Mouse (Mus musculus) right cerebral cortex, postnatal 25 days (tissue): ENCODE measurements around the gene Fgg.

ENCODE experiments used
- DNase-seq: peaks from one replicate; pipeline ENCODE4 v3.0.0; 2022

Gene Fgg

DNA sequence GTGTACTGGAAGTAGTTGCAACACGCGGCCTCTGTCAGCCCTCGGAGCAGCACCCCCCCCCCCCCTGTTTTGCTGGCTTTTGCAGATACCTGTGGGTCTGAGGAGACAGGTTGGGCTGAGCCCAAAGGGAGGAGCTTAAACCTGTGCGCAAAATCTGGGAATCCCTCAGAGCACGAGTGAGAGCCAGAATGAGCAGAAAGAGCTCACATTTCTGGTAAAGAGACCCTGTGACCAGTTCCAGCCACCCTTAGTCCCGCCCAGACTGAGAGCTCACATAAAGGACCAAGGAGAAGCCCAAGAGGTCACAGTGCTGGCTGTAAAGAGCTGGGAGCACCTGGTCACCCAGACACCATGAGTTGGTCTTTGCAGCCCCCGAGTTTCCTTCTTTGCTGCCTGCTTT is at the start of gene Fgg:
Fgg (plus strand) TSS at position 168 of the 400 bp plus-strand sequence.
- no peak for DNase-seq

DNA sequence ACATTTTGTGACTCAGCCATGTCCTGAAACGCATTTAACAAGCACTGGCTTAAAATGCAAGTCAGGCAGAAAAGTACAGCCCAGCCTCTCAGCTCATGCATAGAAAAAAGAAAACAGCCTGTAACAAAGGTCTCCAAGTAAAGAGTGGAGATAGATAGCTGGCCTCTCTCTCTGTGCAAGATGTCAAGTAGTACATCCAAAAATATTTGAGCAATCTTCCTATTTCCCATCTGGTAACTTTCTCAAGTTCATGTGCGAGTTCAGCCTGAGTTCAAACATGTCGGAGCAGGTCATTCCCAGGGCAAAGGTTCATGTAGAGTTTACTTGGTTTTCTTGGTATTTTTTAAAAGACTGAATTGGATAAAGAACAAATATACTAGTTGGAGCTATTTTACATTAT is 36.5 kb upstream of the Fgg start:
- no peak for DNase-seq

DNA sequence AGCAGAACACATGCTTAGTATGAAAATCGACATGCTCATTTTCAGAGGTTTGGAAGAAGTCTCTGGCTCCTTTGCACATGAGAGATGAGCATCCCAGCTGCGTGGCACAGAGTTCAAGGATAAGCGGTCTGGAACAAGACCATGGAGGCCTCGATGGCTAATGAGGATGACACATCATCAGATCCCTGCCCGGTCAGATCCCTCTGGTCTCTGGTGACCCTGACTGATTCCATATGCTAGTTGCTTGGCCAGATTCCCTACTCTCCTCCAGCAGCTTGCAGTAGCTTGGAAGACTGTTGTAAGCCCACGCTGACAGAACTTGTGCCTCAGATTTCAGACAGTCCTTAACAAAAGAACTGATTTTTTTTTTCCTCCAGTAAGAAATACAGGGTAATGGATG is 26.7 kb upstream of the Fgg start:
- DNase-seq = no peak

DNA sequence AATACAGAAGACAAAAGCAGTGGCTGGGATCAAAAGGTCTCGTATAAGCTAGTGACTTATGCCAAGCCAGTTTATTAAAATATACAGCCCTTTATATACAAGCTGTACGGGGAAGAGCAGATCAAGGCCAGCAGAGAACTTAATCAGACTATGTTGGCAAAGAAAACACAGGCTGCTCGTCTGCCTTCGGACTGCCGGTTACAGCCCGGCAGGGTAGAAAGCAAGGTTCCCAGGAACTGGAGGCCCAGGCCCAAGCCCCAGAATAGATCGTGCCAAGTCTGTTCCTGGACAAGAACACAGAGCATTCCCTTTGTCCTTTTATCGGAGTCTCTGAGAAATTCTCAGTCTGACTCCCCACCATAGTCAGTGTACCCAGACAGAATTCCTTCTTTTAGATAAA is 25.7 kb upstream of the Fgg start:
- no peak for DNase-seq

DNA sequence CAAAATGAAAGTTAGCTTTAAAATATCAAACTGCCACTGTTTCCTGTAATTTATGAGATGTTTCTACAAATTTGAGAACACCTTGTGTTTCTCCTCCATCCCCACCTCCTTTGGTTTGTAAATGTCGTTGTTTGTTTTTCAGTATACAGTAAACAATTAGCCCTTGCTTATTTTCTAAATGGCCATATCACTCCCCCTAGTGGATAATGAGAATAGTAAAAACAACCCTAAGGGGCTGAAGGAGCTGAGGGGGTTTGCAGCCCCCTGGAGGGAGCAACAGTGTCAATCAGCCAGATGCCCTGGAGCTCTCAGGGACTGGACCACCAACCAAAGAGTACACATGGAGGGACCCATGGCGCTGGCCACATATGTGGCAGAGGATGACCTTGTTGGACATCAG is 22.7 kb upstream of the Fgg start:
- DNase-seq = no peak

DNA sequence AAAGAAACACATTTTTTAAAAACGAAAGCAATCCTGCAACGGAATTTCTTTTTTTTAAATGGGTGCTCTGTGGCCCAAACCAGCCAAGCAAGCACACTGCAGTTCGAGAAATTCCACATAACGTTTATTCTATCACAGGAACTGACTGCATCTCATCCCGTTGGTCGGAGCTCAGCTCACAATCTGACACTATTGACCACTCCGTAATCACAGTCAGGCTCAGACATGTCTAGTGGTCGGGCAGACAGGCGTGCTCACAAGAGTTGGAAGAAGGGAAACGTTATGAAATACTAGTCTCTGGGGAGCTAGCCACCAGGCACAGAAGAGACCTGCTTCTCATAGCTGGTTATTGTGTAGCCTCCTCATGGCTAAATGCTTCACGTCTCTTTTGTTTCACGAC is 15.6 kb upstream of the Fgg start:
- DNase-seq = no peak

DNA sequence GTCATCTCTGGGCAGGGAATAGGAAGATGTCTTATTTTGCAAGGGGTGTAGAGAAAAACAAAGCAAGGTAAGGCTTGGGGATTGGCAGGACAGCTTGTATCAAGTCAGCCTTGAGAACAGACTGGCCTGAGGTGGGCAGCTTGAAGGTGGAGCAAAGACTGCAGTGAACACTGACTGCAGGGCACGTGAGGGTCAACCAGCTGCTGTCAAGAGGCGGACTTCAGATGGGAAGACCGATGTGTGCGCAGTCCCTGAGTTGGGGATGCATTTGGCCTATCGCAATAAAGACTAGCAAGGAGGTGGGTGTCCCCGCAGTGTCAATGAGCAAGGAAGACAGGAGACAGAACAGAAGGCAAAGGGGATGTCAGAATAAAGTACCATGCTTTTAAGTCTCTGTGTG is 14.6 kb upstream of the Fgg start:
- DNase-seq = no peak

DNA sequence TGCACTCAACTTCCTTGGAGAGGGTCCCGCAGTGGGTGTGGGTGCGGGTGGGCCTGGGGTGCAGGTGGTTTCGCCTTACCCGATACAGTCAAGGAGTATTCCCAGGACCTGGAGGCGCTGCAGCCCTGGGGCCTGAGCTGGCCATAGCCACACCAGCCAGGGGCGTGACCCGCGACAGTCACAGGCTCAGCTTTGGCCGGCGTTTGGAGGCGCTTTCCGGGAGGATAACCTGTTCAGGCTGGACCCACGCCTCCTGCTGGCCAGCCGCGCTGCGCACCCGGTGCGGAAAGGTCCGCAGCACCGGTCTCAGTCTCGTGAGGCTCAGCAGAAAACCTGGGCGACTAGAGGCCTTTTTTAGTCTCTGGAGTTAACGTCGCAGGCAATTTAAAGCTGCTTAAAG is 12.2 kb upstream of the Fgg start:
- no peak for DNase-seq

DNA sequence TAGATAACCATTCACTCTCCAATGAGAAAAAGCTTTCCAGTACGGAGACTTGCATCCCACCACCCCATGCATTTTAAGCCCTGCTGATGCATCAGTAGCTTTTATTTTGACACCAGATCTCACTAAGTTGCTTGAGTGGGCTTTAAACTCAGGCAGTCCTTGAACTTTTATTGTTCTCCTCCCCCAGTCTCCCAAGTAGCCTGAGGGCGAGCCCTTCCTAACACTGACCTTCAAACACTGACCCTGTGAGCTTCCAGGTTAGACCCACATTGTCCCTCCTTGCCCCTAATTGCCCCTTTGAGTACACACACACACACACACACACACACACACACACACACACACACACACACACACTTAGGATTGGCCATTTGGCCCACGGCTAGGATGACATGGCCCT is 10.9 kb upstream of the Fgg start:
- no peak for DNase-seq

DNA sequence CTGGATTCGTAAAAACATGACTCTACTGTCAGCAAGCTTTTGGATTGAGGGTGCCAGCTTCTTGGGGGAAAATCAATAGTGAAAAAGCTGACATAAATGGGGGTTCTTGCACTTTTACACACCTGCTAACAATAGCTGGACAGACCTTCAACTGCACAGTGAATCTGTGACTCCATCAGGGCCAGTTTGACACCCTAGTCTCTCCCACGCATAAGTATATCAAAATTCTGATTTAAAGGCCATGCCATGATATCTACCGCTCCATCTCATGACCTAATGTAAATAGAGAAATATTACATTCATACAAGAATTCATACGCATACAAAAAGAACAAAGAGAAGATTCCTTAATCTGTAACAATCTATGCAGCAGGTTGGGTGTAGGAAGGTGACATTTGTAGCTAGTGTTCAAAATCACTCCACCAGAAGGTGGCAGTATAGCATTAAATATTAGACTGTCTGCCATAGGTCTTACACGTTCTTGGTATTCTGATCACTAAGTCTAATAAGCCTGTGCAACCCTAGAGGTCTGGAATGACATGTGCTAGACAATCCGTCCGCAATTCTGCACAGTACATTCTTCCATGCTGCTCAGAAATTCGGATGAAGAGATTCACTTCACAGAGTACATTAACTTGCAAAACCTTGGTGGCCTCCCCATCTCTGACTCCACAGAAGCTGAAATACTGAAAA is 8.6 kb upstream of the Fgg start:
- DNase-seq = no peak

DNA sequence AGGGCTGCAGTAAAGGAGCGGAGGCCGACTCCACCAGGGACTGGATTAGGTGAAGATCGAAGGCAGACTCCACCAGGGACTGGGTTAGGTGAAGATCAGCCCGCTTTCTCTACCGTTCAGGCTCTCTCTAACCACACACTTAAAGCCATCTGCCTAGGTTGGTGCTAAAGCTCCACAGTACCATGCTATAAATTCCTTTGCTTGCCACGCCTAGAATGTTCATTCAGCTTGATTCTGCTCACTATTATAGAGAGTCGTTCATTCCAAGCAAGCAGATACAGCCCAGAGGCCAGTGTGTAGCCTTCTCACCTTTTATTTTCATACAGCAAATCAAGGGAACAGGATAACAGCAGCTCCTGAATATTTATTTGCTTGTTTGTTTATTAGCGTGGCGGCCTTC is 7.5 kb upstream of the Fgg start:
- no peak for DNase-seq

DNA sequence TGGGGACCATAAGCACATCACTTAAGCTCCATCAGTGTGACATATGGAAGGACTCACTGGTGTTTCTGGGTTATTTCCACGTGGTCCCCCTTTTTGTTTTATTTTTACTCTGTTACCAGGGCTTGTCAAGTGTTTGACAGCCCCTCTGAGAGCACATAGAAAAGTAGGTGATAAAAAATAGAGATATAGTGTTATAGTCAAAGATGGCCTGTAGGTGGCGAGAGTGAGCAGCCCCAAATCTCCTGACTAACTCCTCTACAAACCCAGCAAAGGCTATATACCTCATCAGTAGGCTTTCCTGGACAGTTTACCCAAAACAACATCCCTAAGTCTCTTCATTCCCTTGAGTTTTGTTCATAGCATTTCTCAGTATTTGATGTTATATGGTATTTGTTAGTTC is 5.3 kb upstream of the Fgg start:
- no peak for DNase-seq

DNA sequence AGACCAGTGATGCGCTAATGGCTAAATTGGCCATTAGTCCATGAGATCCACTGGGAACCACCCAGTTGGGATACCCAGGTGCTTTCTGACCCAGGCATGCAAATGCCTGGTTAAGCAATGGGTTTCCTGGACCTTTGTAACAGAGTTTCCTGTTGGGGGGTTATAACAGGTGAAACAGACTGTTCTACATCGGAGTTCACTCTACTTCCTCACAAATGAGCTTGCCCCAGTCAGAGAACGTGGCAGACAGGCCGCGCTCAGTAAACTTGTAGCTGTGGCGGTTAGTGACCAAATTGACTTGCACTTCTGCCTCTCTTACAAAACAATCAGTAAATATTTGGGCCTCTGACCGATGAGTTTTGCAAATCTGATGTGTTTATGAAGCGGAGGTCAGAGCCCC is 4.5 kb upstream of the Fgg start:
- no peak for DNase-seq

DNA sequence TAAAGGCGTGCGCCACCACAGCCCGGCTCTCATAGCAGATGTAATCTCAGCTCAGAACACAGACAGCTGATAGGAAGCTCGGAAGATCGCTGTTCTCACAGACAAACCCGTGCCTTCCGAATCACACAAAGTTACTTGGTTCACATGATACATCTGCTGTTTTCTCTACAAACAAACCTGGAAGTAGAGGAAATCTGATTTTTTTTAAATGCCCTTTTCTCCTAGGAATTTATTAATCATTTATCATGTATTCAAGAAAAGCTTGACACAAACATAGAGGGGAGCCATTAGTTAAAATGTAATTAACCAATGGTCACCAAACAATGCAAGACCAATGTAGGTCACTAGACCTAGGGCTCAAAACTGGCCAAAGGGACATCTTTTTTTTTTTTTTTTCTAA is 2.7 kb upstream of the Fgg start:
- DNase-seq = no peak

DNA sequence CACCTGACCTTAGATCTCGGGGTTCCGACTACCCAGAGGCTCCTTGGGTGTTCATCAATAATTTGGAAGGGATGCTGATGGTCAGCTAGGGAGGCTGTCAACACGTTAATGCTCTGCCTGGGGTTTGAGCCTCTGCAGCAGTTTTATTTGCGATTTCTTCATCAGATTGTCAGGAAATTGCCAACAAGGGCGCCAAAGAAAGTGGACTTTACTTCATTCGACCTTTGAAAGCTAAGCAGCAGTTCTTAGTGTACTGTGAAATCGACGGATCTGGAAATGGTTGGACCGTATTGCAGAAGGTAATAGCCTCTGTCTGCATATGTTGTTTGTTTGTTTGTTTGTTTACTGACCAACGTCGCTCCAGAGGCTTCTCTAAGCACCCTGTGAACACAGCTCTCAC is 2.8 kb downstream of the Fgg start:
- no peak for DNase-seq

DNA sequence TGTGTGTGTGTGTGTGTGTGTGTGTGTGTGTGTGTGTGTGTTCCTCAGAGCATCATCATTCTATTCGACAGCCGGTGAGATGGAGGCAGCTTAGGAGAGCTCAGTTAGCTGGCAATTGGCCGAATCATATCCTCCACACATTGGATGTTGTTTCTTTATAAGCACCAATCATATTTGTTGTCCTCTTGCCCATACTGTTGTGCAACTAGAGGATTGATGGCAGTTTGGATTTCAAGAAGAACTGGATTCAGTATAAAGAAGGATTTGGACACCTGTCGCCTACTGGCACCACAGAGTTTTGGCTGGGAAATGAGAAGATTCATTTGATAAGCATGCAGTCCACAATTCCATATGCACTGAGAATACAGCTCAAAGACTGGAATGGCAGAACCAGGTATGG is 3.6 kb downstream of the Fgg start:
- DNase-seq = no peak

DNA sequence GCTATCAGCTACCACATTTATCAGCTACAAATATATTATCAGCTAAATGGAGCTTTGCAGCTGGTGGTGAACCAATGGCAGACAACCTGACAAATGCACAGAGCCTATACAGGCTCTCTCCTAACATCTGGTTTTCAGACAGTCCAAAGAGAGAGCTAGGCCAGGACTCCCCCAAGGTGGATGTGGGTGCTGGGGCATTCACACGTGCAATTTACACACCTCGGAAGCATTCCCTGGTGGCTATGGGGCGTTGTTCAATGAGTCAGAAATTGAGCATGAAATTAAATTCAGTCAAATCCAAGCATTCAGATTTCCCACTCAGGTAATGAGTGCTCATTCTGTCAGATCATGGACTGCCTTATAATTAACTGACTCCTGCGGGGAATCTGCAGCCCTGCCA is 4.0 kb downstream of the Fgg start:
- DNase-seq = no peak

DNA sequence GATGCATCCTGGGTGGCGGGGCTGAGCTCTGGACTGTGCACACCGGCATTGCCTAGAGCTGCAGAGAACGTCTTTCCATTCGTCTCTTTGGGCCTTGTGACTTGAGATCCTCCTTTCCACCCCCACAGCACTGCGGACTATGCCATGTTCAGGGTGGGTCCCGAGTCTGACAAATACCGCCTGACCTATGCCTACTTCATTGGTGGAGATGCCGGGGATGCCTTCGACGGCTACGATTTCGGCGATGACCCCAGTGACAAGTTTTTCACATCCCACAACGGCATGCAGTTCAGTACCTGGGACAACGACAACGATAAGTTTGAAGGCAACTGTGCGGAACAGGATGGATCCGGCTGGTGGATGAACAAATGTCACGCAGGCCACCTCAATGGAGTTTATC is 5.1 kb downstream of the Fgg start:
- DNase-seq = no peak

DNA sequence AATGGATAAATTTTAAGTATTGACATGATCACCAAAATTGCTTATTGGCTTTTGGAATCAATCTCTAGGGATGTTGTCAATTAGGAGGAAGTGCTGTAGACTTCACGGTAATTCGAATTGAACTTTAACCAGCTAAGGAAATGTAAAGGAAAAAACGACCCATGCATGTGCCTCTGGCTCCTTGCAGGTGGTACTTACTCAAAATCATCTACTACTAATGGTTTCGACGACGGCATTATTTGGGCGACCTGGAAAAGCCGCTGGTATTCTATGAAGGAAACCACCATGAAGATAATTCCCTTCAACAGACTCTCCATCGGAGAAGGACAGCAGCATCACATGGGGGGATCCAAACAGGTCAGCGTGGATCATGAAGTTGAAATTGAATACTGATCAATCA is 6.4 kb downstream of the Fgg start:
- DNase-seq = no peak

DNA sequence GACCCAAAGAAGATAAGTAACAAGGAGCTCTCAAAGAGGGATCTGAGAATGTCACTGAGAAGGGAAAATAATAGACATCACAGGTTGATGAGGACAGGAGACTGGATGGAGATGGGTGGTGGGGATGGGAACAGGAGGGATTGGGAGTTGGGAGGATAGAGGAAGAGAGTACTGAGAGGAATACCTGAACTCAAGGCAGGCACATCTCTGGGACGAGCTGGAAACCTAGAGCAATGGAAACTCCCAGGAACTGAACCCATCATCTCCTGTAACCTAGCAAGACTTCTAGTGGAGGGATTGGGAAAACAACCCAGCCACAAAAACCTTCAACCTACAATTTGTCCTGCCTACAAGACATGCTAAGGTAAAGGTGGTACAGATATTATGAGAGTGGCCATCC is 8.7 kb downstream of the Fgg start:
- DNase-seq = no peak

DNA sequence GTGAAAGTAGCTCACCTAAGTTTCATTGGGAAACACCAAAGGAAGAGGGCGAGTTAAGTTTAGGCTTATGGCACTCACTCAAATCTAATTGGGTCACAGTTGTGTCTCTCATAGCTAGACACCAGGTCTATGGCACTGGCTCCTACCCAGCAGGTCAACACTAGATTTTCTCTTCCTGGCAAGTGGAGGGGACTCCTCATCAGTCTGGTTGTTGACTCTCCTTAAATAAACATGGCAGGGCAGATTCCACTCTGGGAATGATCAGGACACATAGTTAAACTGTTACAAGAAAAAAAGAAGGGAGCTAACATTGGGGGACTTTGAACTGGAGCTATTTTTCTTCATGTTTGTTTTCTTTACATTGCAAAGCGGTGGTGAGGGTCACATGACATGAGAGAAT is 12.9 kb downstream of the Fgg start:
- DNase-seq = no peak

DNA sequence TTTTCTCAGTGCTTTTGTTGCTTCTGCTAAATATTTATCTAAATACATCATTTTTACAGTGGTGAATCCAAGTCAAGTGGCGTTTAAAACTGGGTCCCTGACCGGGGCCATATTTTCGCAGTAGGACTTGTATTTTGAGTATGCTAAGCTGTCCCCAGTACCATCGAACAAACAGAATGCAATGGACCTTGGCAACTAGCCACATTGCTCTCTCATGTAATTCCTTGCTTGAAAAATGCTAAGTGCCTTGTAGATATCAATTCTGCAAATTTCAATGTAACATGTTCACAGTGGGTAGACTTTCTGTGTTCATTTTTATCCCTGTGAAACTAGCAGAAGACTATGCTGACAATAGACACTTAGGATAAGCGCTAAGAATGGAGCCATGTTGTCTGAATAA is 13.7 kb downstream of the Fgg start:
- no peak for DNase-seq

DNA sequence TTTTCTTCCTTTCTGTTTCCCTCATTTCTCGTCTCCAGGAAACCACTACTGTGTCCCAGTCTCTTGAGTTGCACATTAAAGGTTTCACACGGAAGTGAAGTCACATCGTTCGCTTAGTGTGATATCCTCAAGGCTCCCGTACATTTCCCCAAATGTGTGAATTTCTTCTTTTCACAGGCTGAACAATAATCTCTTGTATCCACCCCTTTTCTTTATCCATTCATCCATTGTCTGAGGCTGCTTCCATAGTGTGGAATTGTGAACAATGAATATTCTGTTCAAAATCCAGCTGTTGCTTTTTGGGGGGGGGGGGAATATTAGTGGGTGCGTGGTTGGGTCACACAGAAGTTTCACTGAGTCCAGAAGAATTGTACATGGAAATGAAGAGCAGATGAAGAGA is 17.5 kb downstream of the Fgg start:
- no peak for DNase-seq

DNA sequence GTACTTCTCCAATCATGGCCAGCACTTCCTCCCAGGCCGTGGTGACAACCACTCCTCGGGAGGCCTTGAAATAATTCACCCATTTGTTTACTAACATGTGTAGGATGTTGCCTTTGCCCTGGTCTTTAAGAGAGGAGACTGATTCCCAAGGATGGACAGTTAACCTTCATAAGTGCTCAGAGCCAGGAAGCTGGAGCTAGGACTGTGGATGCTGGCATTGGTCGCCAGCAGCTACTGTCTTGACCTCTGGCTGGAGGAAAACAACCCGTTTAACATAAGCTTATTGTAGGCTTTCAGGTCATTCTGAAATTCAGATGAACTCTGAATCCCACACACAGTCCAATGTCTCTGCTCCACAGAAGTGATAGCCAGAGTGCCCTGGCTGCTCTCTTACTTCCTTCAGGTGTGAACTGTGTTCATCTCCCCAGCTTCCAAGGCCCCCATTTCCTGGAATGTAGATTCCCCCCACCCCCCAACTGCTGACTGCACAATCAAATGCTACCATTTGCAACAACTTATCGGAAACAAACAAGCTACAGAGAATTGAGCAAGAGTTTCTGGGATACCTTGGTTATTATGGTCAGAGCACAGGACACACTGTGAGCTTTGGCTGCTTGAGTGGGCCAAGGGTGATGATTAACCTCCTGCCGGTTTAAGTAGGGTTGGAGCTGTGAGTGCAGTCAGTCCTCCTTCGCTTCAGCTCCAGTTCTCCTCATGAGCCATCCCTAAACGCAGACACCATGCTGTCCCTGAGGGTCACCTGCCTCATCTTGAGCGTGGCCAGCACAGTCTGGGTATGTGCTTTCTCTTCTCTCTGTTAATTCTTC is 18.2 kb downstream of the Fgg start, which contains the start of gene Fga:
Fga (plus strand) TSS at position 602 of the 827 bp plus-strand sequence.
- DNase-seq = no peak
